Mouse (Mus musculus) left cerebral cortex, adult 6 months (tissue): ENCODE measurements around the gene Dennd6b. TPM values are rescaled to one million over a fixed set of nuclear protein-coding genes. Genes with fewer than 3 reads are reported as not detected.

Experiments
- long read RNA-seq, 2 experiments: library from polyadenylated mRNA; unstranded; transcript quantifications; one replicate each; pipeline ENCODE4 v2.0.0; 2019 to 2020
- polyA plus RNA-seq: library from polyadenylated mRNA; unstranded; fragments of <200 nt; fragmentation: Nextera tagmentation; gene quantifications from 2 replicates; pipeline ENCODE4 v1.2.3, GENCODE M21; 2021

The Dennd6b gene
- 16.7 and 17.7 TPM in 2 replicates for polyA plus RNA-seq
- long read RNA-seq, experiment 1, full-length matches to known transcripts: 106 of 331 reads
- long read RNA-seq, experiment 1, partial matches to known transcripts: 9 of 331 reads
- long read RNA-seq, experiment 1, other reads (novel, unspliced or antisense): 216 of 331 reads
- long read RNA-seq, experiment 2, full-length matches to known transcripts: 14 of 26 reads
- long read RNA-seq, experiment 2, partial matches to known transcripts: 4 of 26 reads
- long read RNA-seq, experiment 2, other reads (novel, unspliced or antisense): 8 of 26 reads

DNA sequence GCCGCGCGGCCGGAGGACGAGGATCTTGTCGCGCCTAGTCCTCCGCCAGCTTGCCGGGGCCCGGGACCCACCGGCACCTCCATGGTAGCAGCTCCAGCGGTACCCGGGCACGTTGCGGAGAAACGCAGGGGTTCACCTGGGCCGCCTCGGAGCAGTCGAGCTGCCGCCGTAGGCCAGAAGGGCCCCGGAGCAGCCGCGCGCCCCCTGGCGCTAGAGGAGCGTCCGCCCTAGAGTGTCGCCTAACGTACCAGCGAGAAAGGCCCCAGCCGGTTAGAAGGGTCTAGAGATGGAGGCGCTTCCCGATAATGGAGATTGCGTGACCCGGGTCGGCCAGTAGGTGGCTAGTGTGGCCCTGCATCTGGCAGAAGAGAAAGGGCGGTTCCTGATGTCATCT, at the start of gene Dennd6b:
Gene Dennd6b, minus strand, starts transcription at position 184 of the 394 bp plus-strand sequence.

DNA sequence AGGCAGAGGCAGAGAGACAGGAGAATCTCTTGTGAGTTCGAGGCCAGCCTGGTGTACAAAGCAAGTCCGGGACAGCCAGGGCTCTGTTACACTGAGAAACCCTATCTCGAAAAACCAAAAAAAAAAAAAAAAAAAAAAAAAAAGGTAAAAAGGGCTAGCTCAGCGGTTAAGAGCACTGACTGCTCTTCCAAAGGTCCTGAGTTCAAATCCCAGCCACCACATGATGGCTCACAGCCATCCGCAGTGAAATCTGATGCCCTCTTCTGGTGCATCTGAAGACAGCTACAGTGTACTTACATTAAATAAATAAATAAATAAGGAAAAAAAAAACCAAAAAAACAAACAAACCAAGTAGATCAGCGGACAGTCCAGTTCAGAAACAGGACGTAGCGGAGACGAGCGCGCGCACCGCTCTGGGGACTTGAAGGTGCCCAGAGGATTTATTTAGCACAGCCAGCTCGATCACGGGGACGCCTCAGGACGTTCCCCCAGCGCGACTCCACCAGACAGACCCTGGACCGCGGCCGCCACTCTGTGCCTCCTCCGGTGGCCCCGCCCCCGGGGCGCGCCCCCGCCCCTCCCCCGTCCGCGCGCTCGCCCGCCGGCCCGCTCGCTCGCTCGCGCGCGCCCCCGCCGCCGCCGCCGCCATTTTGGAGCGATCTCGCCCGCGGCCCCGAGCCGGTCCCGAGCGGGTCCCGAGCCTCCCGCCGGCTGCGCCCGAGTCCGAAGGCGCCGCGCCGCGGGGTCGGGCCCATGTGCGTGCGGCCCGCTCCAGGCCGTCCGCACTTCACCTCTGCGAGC, 14.8 kb upstream of the Dennd6b start, which contains the start of gene Ppp6r2:
Gene Ppp6r2, plus strand, starts transcription at position 639 of the 801 bp plus-strand sequence.

DNA sequence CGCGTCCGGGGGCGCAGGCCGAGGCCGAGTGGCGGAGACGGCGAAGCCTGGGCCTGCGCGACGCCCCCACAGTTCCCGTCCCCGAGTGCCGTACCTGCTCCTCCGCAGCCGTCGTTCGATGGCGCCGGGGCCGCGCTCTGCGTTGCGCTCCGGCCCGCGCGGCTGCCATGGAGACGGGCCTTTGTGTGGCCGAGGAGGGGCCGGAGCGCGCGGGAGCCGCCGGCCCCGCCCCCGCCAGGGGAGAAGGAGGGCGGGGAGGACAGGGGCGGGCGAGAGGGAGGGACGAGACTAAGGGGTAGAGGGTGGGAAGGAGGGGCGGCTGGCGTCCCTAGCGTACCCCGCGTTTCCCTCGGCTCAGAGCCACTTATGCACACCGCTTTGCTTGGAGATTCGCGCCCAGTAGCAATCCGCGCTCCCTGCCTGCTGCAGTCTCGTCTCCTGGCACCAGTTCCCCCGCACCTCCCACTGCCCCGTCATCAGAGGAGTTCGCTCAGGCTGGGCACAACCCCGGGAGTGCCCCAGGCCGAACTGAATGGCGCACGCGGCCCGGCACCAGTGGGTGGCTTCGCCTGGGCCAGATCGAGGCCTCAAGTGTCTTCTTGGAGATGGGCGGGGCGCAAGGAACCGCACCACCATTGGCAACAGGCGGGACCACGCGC, 15.6 kb downstream of the Dennd6b start, which contains the start of gene Plxnb2:
Gene Plxnb2, minus strand, starts transcription at position 218 of the 659 bp plus-strand sequence.

DNA sequence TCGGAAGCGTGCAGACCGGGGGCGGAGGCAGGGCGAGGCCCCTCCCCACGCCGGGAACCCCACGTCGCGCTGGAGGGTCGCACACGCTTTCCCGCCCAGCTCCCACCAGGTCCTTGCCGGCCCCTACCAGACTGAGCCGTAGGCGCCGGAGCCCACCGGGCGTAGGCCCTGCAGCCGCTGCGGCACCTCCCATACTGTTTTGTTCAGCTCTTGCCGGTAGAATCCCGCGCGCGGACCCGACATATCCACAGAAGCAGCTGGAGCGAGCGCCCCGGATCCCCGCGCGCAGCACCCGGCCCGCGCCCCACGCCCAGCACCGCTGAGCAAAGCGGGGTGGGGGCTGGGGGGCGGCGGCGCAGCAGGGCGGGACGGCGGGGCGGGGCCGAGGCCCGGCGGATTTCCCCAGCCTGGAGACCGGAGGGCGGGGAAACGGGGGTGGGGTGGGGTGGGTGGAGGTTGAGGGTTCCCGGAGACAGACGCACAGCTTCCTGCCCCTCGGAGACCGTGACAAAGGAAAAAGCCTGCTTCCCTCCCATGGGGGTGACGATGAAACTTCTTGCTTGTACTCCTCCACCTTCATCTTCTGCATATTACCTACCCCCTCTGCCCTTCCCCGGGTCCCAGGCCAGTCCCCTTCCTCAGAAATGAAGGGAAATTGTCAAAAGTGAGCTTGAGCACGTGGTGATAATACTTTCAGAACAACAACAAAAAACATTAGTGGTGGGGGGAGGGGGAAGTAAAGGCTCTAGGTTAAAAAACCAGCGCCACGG, 46.8 kb downstream of the Dennd6b start, which contains the start of gene Mapk11:
Gene Mapk11, minus strand, starts transcription at position 358 of the 770 bp plus-strand sequence.

DNA sequence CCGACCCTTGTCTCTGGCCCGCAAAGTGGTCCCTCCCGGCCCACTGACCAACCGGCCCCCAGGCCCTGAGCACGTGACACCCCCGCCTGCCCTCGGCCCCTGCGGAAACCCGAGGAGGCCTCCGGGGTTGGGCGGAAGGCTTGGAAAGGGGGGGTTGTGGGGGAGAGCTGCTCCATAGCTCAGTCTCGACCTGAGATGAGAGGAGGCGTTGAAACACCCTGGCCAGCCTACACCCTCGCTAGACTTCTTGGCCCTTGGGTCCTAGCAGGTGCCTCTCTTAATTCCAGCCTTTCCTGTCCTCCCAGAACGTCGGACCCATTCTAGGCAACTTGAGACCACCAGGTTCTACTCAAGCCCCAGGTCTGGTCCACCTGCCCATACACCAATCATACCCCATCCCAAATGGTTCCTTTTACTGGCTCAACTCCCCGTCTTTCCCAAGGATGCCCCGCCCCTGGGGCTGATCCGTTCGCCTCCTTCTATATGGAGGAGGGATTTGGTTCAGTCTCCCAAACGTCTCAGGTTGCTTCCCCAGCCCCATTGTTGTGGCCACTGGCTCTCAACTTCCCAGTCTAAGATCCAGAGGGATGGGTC, 55.5 kb downstream of the Dennd6b start, which contains the start of gene Mapk12:
Gene Mapk12, minus strand, starts transcription at position 45 of the 594 bp plus-strand sequence.

Other genes with a start within 250 kb of the Dennd6b start
- 0.06 TPM in 1 of 2 replicates, not detected in the other for gene Ttll8, start 242.1 kb downstream of the Dennd6b start, polyA plus RNA-seq
- gene Mlc1, start 217.5 kb downstream of the Dennd6b start, polyA plus RNA-seq: 114 and 135 TPM in 2 replicates
- gene Mov10l1, start 213.6 kb downstream of the Dennd6b start, polyA plus RNA-seq: not detected in 2 replicates
- 15.5 and 17.7 TPM in 2 replicates for gene Panx2, start 136.8 kb downstream of the Dennd6b start, polyA plus RNA-seq
- gene Trabd, start 121.4 kb downstream of the Dennd6b start, polyA plus RNA-seq: 8.1 and 11.9 TPM in 2 replicates
- gene Selenoo, start 107.4 kb downstream of the Dennd6b start, polyA plus RNA-seq: 10.5 and 25.8 TPM in 2 replicates
- 2.7 and 3.3 TPM in 2 replicates for gene Tubgcp6, start 73.4 kb downstream of the Dennd6b start, polyA plus RNA-seq
- gene Hdac10, start 67.8 kb downstream of the Dennd6b start, polyA plus RNA-seq: 5.8 TPM in 2 replicates
- gene Mapk12, start 55.8 kb downstream of the Dennd6b start, polyA plus RNA-seq: 3.5 and 4.3 TPM in 2 replicates
- 25.6 and 28.0 TPM in 2 replicates for gene Mapk11, start 46.9 kb downstream of the Dennd6b start, polyA plus RNA-seq
- gene Plxnb2, start 15.7 kb downstream of the Dennd6b start, polyA plus RNA-seq: 10.8 and 11.9 TPM in 2 replicates
- gene Ppp6r2, start 15.1 kb upstream of the Dennd6b start, polyA plus RNA-seq: 83.4 and 86.7 TPM in 2 replicates
- gene Sbf1, start 118.8 kb upstream of the Dennd6b start, polyA plus RNA-seq: 46.3 and 74.4 TPM in 2 replicates
- 0.19 TPM in 1 of 2 replicates, not detected in the other for gene Adm2, start 126.2 kb upstream of the Dennd6b start, polyA plus RNA-seq
- not detected in 2 replicates for gene Miox, start 137.9 kb upstream of the Dennd6b start, polyA plus RNA-seq
- gene Lmf2, start 159.2 kb upstream of the Dennd6b start, polyA plus RNA-seq: 6.5 and 9.7 TPM in 2 replicates
- gene Ncaph2, start 159.2 kb upstream of the Dennd6b start, polyA plus RNA-seq: 57.5 and 85.9 TPM in 2 replicates
- gene Sco2, start 177.3 kb upstream of the Dennd6b start, polyA plus RNA-seq: 43.8 and 46.1 TPM in 2 replicates
- 4.8 and 6.2 TPM in 2 replicates for gene Tymp, start 180.5 kb upstream of the Dennd6b start, polyA plus RNA-seq
- 2.2 and 2.9 TPM in 2 replicates for gene Odf3b, start 182.8 kb upstream of the Dennd6b start, polyA plus RNA-seq
- gene Klhdc7b, start 188.4 kb upstream of the Dennd6b start, polyA plus RNA-seq: 0.22 and 0.72 TPM in 2 replicates
- gene Syce3, start 214.0 kb upstream of the Dennd6b start, polyA plus RNA-seq: 0.33 and 0.74 TPM in 2 replicates
- 0.24 and 0.31 TPM in 2 replicates for gene Cpt1b, start 229.4 kb upstream of the Dennd6b start, polyA plus RNA-seq
- gene C730034F03Rik, start 233.1 kb upstream of the Dennd6b start, polyA plus RNA-seq: 2.4 TPM in 2 replicates
- gene Gm44502, start 233.2 kb upstream of the Dennd6b start, polyA plus RNA-seq: not detected in 2 replicates
- 30.1 and 30.6 TPM in 2 replicates for gene Chkb, start 233.4 kb upstream of the Dennd6b start, polyA plus RNA-seq